Mouse (Mus musculus): Measurements from ENCODE around the gene Gm13698. TPM values are rescaled to one million over a fixed set of nuclear protein-coding genes. Genes with fewer than 3 reads are reported as not detected.

The Gm13698 gene
- not detected for polyA plus RNA-seq (2014; fragmentation: Illumina TruSeq; extraction: RNeasy Lipid Tissue Mini Kit (QIAGEN cat#74804); ENCODE audit: low read depth, low replicate concordance)

DNA sequence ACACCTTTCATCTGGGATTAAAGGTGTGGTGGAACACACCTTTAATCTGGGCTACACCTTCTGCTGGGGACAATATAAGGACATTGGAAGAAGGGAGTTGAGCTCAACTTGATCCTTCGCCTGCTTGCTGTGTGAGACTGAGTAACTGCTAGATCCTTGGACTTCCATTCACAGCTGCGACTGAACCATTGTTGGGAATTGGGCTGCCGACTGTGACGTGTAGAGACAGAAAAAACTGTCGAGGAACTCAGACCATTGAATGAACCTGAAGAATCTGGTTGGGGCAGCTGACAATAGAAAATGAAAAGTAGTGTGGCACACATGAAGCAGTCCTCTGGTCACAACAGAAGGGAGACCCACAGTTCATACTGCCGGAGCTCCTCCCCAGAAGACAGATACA, at the start of gene Gm13698:
Gene Gm13698 (plus strand): TSS at position 301 of the 400 bp plus-strand sequence.

DNA sequence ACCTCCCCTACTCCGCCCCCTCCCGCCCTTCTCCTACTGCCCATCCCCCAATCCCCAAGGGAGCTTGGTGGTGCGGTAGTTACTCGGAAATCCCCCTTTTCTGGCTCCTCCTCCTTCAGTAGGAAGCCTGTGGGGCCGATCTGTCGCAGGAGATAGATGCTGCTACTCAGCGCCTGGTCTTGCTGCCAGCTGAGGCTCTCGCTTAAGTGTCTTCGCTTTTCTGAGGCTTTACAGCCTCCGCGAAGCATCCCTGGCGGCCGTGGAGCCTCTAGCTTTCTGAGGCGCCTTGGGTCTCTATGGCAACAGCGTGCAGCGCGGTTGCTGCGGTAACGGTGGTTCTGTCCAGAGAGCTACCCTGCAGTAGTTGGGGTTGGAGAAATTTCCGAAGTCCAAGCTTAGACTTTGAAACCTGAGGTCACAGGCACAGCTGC, 14.5 kb upstream of the Gm13698 start, which contains the start of gene Zswim2:
Gene Zswim2 (minus strand): TSS at position 298 of the 431 bp plus-strand sequence.

DNA sequence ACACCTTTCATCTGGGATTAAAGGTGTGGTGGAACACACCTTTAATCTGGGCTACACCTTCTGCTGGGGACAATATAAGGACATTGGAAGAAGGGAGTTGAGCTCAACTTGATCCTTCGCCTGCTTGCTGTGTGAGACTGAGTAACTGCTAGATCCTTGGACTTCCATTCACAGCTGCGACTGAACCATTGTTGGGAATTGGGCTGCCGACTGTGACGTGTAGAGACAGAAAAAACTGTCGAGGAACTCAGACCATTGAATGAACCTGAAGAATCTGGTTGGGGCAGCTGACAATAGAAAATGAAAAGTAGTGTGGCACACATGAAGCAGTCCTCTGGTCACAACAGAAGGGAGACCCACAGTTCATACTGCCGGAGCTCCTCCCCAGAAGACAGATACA, 5.7 kb downstream of the Gm13698 start, which contains the start of gene Gm13693:
Gene Gm13693 (plus strand): TSS at position 301 of the 400 bp plus-strand sequence.

DNA sequence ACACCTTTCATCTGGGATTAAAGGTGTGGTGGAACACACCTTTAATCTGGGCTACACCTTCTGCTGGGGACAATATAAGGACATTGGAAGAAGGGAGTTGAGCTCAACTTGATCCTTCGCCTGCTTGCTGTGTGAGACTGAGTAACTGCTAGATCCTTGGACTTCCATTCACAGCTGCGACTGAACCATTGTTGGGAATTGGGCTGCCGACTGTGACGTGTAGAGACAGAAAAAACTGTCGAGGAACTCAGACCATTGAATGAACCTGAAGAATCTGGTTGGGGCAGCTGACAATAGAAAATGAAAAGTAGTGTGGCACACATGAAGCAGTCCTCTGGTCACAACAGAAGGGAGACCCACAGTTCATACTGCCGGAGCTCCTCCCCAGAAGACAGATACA, 11.5 kb downstream of the Gm13698 start, which contains the start of gene Gm13695:
Gene Gm13695 (plus strand): TSS at position 301 of the 400 bp plus-strand sequence.

DNA sequence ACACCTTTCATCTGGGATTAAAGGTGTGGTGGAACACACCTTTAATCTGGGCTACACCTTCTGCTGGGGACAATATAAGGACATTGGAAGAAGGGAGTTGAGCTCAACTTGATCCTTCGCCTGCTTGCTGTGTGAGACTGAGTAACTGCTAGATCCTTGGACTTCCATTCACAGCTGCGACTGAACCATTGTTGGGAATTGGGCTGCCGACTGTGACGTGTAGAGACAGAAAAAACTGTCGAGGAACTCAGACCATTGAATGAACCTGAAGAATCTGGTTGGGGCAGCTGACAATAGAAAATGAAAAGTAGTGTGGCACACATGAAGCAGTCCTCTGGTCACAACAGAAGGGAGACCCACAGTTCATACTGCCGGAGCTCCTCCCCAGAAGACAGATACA, 17.3 kb downstream of the Gm13698 start, which contains the start of gene Gm13696:
Gene Gm13696 (plus strand): TSS at position 301 of the 400 bp plus-strand sequence.

DNA sequence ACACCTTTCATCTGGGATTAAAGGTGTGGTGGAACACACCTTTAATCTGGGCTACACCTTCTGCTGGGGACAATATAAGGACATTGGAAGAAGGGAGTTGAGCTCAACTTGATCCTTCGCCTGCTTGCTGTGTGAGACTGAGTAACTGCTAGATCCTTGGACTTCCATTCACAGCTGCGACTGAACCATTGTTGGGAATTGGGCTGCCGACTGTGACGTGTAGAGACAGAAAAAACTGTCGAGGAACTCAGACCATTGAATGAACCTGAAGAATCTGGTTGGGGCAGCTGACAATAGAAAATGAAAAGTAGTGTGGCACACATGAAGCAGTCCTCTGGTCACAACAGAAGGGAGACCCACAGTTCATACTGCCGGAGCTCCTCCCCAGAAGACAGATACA, 23.1 kb downstream of the Gm13698 start, which contains the start of gene Gm13694:
Gene Gm13694 (plus strand): TSS at position 301 of the 400 bp plus-strand sequence.

DNA sequence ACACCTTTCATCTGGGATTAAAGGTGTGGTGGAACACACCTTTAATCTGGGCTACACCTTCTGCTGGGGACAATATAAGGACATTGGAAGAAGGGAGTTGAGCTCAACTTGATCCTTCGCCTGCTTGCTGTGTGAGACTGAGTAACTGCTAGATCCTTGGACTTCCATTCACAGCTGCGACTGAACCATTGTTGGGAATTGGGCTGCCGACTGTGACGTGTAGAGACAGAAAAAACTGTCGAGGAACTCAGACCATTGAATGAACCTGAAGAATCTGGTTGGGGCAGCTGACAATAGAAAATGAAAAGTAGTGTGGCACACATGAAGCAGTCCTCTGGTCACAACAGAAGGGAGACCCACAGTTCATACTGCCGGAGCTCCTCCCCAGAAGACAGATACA, 28.9 kb downstream of the Gm13698 start, which contains the start of gene Gm13697:
Gene Gm13697 (plus strand): TSS at position 301 of the 400 bp plus-strand sequence.

DNA sequence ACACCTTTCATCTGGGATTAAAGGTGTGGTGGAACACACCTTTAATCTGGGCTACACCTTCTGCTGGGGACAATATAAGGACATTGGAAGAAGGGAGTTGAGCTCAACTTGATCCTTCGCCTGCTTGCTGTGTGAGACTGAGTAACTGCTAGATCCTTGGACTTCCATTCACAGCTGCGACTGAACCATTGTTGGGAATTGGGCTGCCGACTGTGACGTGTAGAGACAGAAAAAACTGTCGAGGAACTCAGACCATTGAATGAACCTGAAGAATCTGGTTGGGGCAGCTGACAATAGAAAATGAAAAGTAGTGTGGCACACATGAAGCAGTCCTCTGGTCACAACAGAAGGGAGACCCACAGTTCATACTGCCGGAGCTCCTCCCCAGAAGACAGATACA, 34.8 kb downstream of the Gm13698 start, which contains the start of gene Gm13691:
Gene Gm13691 (plus strand): TSS at position 301 of the 400 bp plus-strand sequence.

Other genes starting within 250 kb of the Gm13698 start
- 27.9 TPM for gene Itgav, start 231.3 kb upstream of the Gm13698 start, polyA plus RNA-seq (2014; fragmentation: Illumina TruSeq; extraction: RNeasy Lipid Tissue Mini Kit (QIAGEN cat#74804); ENCODE audit: low read depth, low replicate concordance)
- 1.9 TPM for gene Fam171b, start 143.1 kb upstream of the Gm13698 start, polyA plus RNA-seq (2014; fragmentation: Illumina TruSeq; extraction: RNeasy Lipid Tissue Mini Kit (QIAGEN cat#74804); ENCODE audit: low read depth, low replicate concordance)
- gene Zswim2, start 14.5 kb upstream of the Gm13698 start, polyA plus RNA-seq (2014; fragmentation: Illumina TruSeq; extraction: RNeasy Lipid Tissue Mini Kit (QIAGEN cat#74804); ENCODE audit: low read depth, low replicate concordance), result not detected
- not detected for gene Gm13693, start 5.8 kb downstream of the Gm13698 start, polyA plus RNA-seq (2014; fragmentation: Illumina TruSeq; extraction: RNeasy Lipid Tissue Mini Kit (QIAGEN cat#74804); ENCODE audit: low read depth, low replicate concordance)
- not detected for gene Gm13695, start 11.6 kb downstream of the Gm13698 start, polyA plus RNA-seq (2014; fragmentation: Illumina TruSeq; extraction: RNeasy Lipid Tissue Mini Kit (QIAGEN cat#74804); ENCODE audit: low read depth, low replicate concordance)
- not detected for gene Gm13696, start 17.4 kb downstream of the Gm13698 start, polyA plus RNA-seq (2014; fragmentation: Illumina TruSeq; extraction: RNeasy Lipid Tissue Mini Kit (QIAGEN cat#74804); ENCODE audit: low read depth, low replicate concordance)
- not detected for gene Gm13694, start 23.2 kb downstream of the Gm13698 start, polyA plus RNA-seq (2014; fragmentation: Illumina TruSeq; extraction: RNeasy Lipid Tissue Mini Kit (QIAGEN cat#74804); ENCODE audit: low read depth, low replicate concordance)
- gene Gm13697, start 29.1 kb downstream of the Gm13698 start, polyA plus RNA-seq (2014; fragmentation: Illumina TruSeq; extraction: RNeasy Lipid Tissue Mini Kit (QIAGEN cat#74804); ENCODE audit: low read depth, low replicate concordance), result not detected
- gene Gm13691, start 34.9 kb downstream of the Gm13698 start, polyA plus RNA-seq (2014; fragmentation: Illumina TruSeq; extraction: RNeasy Lipid Tissue Mini Kit (QIAGEN cat#74804); ENCODE audit: low read depth, low replicate concordance), result not detected